Mouse (Mus musculus) kidney, embryonic 15.5 days (tissue): ENCODE results near the gene Esr1. TPM values are rescaled to one million over a fixed set of nuclear protein-coding genes. Genes with fewer than 3 reads are reported as not detected.

Experiments
- ATAC-seq: fragments of 200-750 bp; cut with Nextera tagmentation; replicated peaks from 2 replicates; pipeline ENCODE4 v1.8.0; 2017; ENCODE audit warnings: moderate TSS enrichment; ENCODE audit not compliant: low FRiP score
- H3K27ac ChIP-seq: fragments of 300-500 bp; sonication (generic); 2 replicates; pipeline ENCODE4 v1.5.1; 2015; ENCODE audit warnings: mild to moderate bottlenecking, inconsistent platforms
- H3K27me3 ChIP-seq: fragments of 300-500 bp; sonication (generic); 2 replicates; pipeline ENCODE4 v1.6.1; 2015; ENCODE audit warnings: inconsistent platforms
- H3K36me3 ChIP-seq: fragments of 300-500 bp; sonication (generic); 2 replicates; pipeline ENCODE4 v1.6.1; 2015; ENCODE audit warnings: inconsistent platforms
- H3K4me1 ChIP-seq: fragments of 300-500 bp; sonication (generic); 2 replicates; pipeline ENCODE4 v1.6.1; 2015; ENCODE audit warnings: inconsistent platforms
- H3K4me2 ChIP-seq: fragments of 300-500 bp; sonication (generic); 2 replicates; pipeline ENCODE4 v1.6.1; 2015; ENCODE audit warnings: moderate library complexity, mild to moderate bottlenecking, inconsistent platforms
- H3K4me3 ChIP-seq: fragments of 300-500 bp; sonication (generic); replicated peaks from 2 replicates; pipeline ENCODE4 v1.5.1; 2015; ENCODE audit warnings: mild to moderate bottlenecking, inconsistent platforms
- H3K9ac ChIP-seq: fragments of 300-500 bp; sonication (generic); 2 replicates; pipeline ENCODE4 v1.6.1; 2015; ENCODE audit warnings: mild to moderate bottlenecking, inconsistent platforms
- H3K9me3 ChIP-seq: fragments of 300-500 bp; sonication (generic); replicated peaks from 2 replicates; pipeline ENCODE4 v1.6.1; 2016; ENCODE audit warnings: inconsistent platforms
- WGBS: fragments of 180-500 bp; shearing (Covaris S2); methylation state at CpG from one replicate; pipeline ENCODE4 v1.1.7; 2015; ENCODE audit warnings: mixed read lengths; 5-methylcytosine and 5-hydroxymethylcytosine counted together
- polyA plus RNA-seq: library from polyadenylated mRNA; unstranded; fragments of >200 nt; fragmentation: Nextera tagmentation; extraction: Ambion mirVana; gene quantifications from 2 replicates; pipeline ENCODE4 v1.2.1, GENCODE M21; 2015

Gene Esr1
- polyA plus RNA-seq, 1 experiment from 2014 or later = 2.2 TPM

GRCm38 (mm10) chr10:4621505-4621815 lies 10.1 kb downstream of the Esr1 start:
- Histone ChIP-seq H3K4me2 (no peak overlapping the region), H3K27me3 (no peaks in the 10 kb centered on the region), H3K36me3 (no peaks in the 10 kb centered on the region), H3K27ac (no peak overlapping the region), H3K4me1 (peaks cover 30% of the 10 kb centered on the region), H3K9ac (no peak overlapping the region), H3K9me3 (no peaks in the 10 kb centered on the region), H3K4me3 (no peak overlapping the region)
- WGBS = 93% methylated on average over 5 of the region's 5 CpGs
- no peak for ATAC-seq

GRCm38 (mm10) chr10:4623319-4623718 lies 11.9 kb downstream of the Esr1 start:
- H3K4me1 ChIP-seq = peaks cover 18% of the 10 kb centered on the region
- no peaks in the 10 kb centered on the region for H3K27me3 ChIP-seq
- H3K9me3 ChIP-seq = no peaks in the 10 kb centered on the region
- H3K27ac ChIP-seq = no peak overlapping the region
- no peak for ATAC-seq
- H3K9ac ChIP-seq = no peak overlapping the region
- H3K4me2 ChIP-seq = no peak overlapping the region
- no peak overlapping the region for H3K4me3 ChIP-seq
- H3K36me3 ChIP-seq = no peaks in the 10 kb centered on the region

GRCm38 (mm10) chr10:4624581-4624980 lies 13.2 kb downstream of the Esr1 start:
- H3K36me3 ChIP-seq = no peaks in the 10 kb centered on the region
- no peaks in the 10 kb centered on the region for H3K9me3 ChIP-seq
- ATAC-seq = no peak
- H3K4me2 ChIP-seq = no peak overlapping the region
- H3K27ac ChIP-seq = no peak overlapping the region
- no peak overlapping the region for H3K9ac ChIP-seq
- no peak overlapping the region for H3K4me3 ChIP-seq
- H3K27me3 ChIP-seq = no peaks in the 10 kb centered on the region
- H3K4me1 ChIP-seq = peaks cover 10% of the 10 kb centered on the region; the same call in 1 of the 2 replicates
- WGBS = 79% methylated on average over 4 of the region's 4 CpGs

GRCm38 (mm10) chr10:4625300-4625699 lies 13.9 kb downstream of the Esr1 start:
- Histone ChIP-seq H3K9me3 (no peaks in the 10 kb centered on the region), H3K4me1 (peaks cover 10% of the 10 kb centered on the region; the same call in 1 of the 2 replicates), H3K4me2 (no peak overlapping the region), H3K4me3 (no peak overlapping the region), H3K9ac (no peak overlapping the region), H3K36me3 (no peaks in the 10 kb centered on the region), H3K27me3 (no peaks in the 10 kb centered on the region), H3K27ac (no peak overlapping the region)
- ATAC-seq = no peak
- WGBS = 75% methylated on average over 6 of the region's 6 CpGs

GRCm38 (mm10) chr10:4626432-4626831 lies 15.0 kb downstream of the Esr1 start:
- H3K4me2 ChIP-seq = no peak overlapping the region
- no peaks in the 10 kb centered on the region for H3K9me3 ChIP-seq
- WGBS = 83% methylated on average over 7 of the region's 7 CpGs
- H3K9ac ChIP-seq = no peak overlapping the region
- H3K4me3 ChIP-seq = no peak overlapping the region
- no peak overlapping the region for H3K27ac ChIP-seq
- H3K36me3 ChIP-seq = no peaks in the 10 kb centered on the region
- no peaks in the 10 kb centered on the region for H3K27me3 ChIP-seq
- no peaks in the 10 kb centered on the region; the same call in 1 of the 2 replicates for H3K4me1 ChIP-seq
- ATAC-seq = no peak

- WGBS = 95% methylated on average over 8 of the region's 8 CpGs
- H3K27ac ChIP-seq = no peak overlapping the region
- no peak for ATAC-seq
Measured at GRCm38 (mm10) chr10:4626996-4627395, 15.6 kb downstream of the Esr1 start.

GRCm38 (mm10) chr10:4627415-4627814 lies 16.0 kb downstream of the Esr1 start:
- ATAC-seq = no peak
- no peak overlapping the region for H3K27ac ChIP-seq

More at GRCm38 (mm10) chr10:4626996-4627395, 15.6 kb downstream of the Esr1 start:
- Histone ChIP-seq H3K9me3 (no peaks in the 10 kb centered on the region), H3K4me3 (no peak overlapping the region), H3K27me3 (no peaks in the 10 kb centered on the region), H3K36me3 (no peaks in the 10 kb centered on the region), H3K4me2 (no peak overlapping the region), H3K9ac (no peak overlapping the region), H3K4me1 (no peaks in the 10 kb centered on the region)

GRCm38 (mm10) chr10:4629314-4629713 lies 17.9 kb downstream of the Esr1 start:
- no peak overlapping the region for H3K9ac ChIP-seq
- no peaks in the 10 kb centered on the region for H3K9me3 ChIP-seq
- no peak overlapping the region for H3K4me3 ChIP-seq
- ATAC-seq = no peak
- no peaks in the 10 kb centered on the region for H3K27me3 ChIP-seq
- H3K4me1 ChIP-seq = no peaks in the 10 kb centered on the region
- no peaks in the 10 kb centered on the region for H3K36me3 ChIP-seq
- no peak overlapping the region for H3K4me2 ChIP-seq
- H3K27ac ChIP-seq = no peak overlapping the region

More at GRCm38 (mm10) chr10:4627415-4627814, 16.0 kb downstream of the Esr1 start:
- Histone ChIP-seq H3K4me2 (no peak overlapping the region), H3K4me3 (no peak overlapping the region), H3K9ac (no peak overlapping the region), H3K9me3 (no peaks in the 10 kb centered on the region), H3K4me1 (no peaks in the 10 kb centered on the region), H3K36me3 (no peaks in the 10 kb centered on the region), H3K27me3 (no peaks in the 10 kb centered on the region)
- WGBS = 86% methylated on average over 9 of the region's 9 CpGs

- Histone ChIP-seq H3K9ac (no peak overlapping the region), H3K4me2 (no peak overlapping the region), H3K27me3 (no peaks in the 10 kb centered on the region), H3K4me1 (no peaks in the 10 kb centered on the region), H3K9me3 (no peaks in the 10 kb centered on the region), H3K27ac (no peak overlapping the region), H3K36me3 (no peaks in the 10 kb centered on the region), H3K4me3 (no peak overlapping the region)
- 73% methylated on average over 11 of the region's 11 CpGs for WGBS
- ATAC-seq = no peak
Measured at GRCm38 (mm10) chr10:4632211-4632704, 20.9 kb downstream of the Esr1 start.

GRCm38 (mm10) chr10:4633287-4634030 lies 22.1 kb downstream of the Esr1 start:
- H3K27ac ChIP-seq = no peak overlapping the region
- no peak overlapping the region for H3K4me3 ChIP-seq
- no peaks in the 10 kb centered on the region for H3K36me3 ChIP-seq
- WGBS = 65% methylated on average over 14 of the region's 14 CpGs
- ATAC-seq = no peak
- no peak overlapping the region for H3K4me2 ChIP-seq
- H3K27me3 ChIP-seq = no peaks in the 10 kb centered on the region
- H3K9ac ChIP-seq = no peak overlapping the region
- no peaks in the 10 kb centered on the region for H3K9me3 ChIP-seq
- H3K4me1 ChIP-seq = no peaks in the 10 kb centered on the region

GRCm38 (mm10) chr10:4635740-4636139 lies 24.3 kb downstream of the Esr1 start:
- no peak overlapping the region for H3K4me2 ChIP-seq
- H3K9me3 ChIP-seq = no peaks in the 10 kb centered on the region
- no peak overlapping the region for H3K9ac ChIP-seq
- no peaks in the 10 kb centered on the region for H3K36me3 ChIP-seq
- H3K27me3 ChIP-seq = no peaks in the 10 kb centered on the region
- no peak overlapping the region for H3K27ac ChIP-seq
- ATAC-seq = peak; percentile 36; the same call in 1 of the 2 replicates
- H3K4me1 ChIP-seq = no peaks in the 10 kb centered on the region
- H3K4me3 ChIP-seq = no peak overlapping the region
- 54% methylated on average over 6 of the region's 6 CpGs for WGBS

GRCm38 (mm10) chr10:4646074-4646473 lies 34.7 kb downstream of the Esr1 start:
- WGBS = 87% methylated on average over 7 of the region's 7 CpGs
- H3K27me3 ChIP-seq = no peaks in the 10 kb centered on the region
- H3K27ac ChIP-seq = no peak overlapping the region
- no peak overlapping the region for H3K9ac ChIP-seq
- H3K9me3 ChIP-seq = no peaks in the 10 kb centered on the region
- no peak for ATAC-seq
- H3K36me3 ChIP-seq = no peaks in the 10 kb centered on the region
- no peak overlapping the region for H3K4me2 ChIP-seq
- no peak overlapping the region for H3K4me3 ChIP-seq
- H3K4me1 ChIP-seq = no peaks in the 10 kb centered on the region

GRCm38 (mm10) chr10:4646851-4647250 lies 35.5 kb downstream of the Esr1 start:
- Histone ChIP-seq H3K4me1 (no peaks in the 10 kb centered on the region), H3K9me3 (no peaks in the 10 kb centered on the region), H3K36me3 (no peaks in the 10 kb centered on the region), H3K27me3 (no peaks in the 10 kb centered on the region), H3K4me3 (no peak overlapping the region), H3K9ac (no peak overlapping the region), H3K4me2 (no peak overlapping the region), H3K27ac (no peak overlapping the region)
- WGBS = 86% methylated on average over 9 of the region's 9 CpGs
- no peak for ATAC-seq
